Mouse (Mus musculus) adrenal gland, postnatal 4 days (tissue): ENCODE measurements around the gene Sik3. TPM values are rescaled to one million over a fixed set of nuclear protein-coding genes. Genes with fewer than 3 reads are reported as not detected.

Experiments
- DNase-seq, 2 experiments: peaks; one replicate each; pipeline ENCODE4 v3.0.0; 2021 to 2022; ENCODE audit warnings: low spot score in 2 of 2, mixed read lengths in 2 of 2
- long read RNA-seq, 2 experiments: library from polyadenylated mRNA; stranded (forward); transcript quantifications; one replicate each; pipeline ENCODE4 v2.0.0; 2021
- total RNA-seq, 2 experiments: library from RNA; stranded (reverse); gene quantifications; 2 replicates each; pipeline ENCODE4 v1.2.3; 2021

The Sik3 gene
- 10 to 100 TPM; 61.9 to 69.3 TPM for total RNA-seq
- long read RNA-seq, experiment 1, partial matches to known transcripts = 17 of 23 reads
- long read RNA-seq, experiment 1, other reads (novel, unspliced or antisense) = 6 of 23 reads
- long read RNA-seq, experiment 2, partial matches to known transcripts = 27 of 32 reads
- long read RNA-seq, experiment 2, other reads (novel, unspliced or antisense) = 5 of 32 reads

GRCm38 (mm10) chr9:46012091-46013008, at the start of gene Sik3, which contains the start of gene Pafah1b2:
TSS of gene Sik3 (plus strand) at chr9:46012820.
TSS of gene Pafah1b2 (minus strand) at chr9:46012690.
- DNase-seq = peak; percentile 94

- no peak for DNase-seq
These were observed 49.0 kb upstream of the Sik3 start for GRCm38 (mm10) chr9:45963577-45963976.

DNA sequence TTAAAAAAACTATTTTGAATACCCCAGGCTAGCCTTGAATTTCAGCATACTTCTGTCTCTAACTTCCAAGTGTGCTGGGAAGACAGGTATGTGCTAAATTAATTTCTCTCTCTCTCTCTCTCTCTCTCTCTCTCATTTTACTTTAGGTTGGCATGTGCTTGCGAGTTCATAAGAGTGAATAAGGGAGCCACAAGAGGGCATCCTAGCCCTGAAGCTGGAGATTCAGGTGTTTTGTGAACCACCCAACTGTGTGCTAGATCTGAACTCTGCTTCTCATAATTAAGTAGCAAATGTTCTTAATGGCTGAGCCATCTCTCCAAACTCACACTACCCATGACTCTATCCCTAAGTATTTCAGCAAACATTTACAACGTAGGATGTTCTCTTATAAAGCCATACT, 35.7 kb upstream of the Sik3 start:
- DNase-seq = no peak

DNA sequence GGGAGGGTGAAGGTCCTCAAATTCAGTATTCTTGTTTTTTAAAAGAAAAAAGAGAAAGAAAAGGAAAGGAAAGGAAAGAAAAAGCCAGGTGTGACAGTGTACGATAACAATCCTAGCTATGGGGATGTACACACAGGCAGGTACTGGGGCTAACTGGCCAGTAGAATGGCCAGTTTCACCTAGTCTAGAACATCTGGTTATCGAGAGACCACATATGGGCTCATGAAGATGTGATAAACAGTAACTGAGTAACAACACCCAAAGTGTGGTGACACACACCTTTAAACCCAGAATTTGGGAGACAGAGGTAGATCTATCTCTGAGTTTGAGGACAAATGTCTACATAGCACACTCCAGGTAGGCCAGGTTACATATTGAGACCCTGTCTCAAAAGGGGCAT, 32.8 kb upstream of the Sik3 start:
- DNase-seq = no peak

GRCm38 (mm10) chr9:45980611-45981010, 32.0 kb upstream of the Sik3 start:
- no peak for DNase-seq

DNA sequence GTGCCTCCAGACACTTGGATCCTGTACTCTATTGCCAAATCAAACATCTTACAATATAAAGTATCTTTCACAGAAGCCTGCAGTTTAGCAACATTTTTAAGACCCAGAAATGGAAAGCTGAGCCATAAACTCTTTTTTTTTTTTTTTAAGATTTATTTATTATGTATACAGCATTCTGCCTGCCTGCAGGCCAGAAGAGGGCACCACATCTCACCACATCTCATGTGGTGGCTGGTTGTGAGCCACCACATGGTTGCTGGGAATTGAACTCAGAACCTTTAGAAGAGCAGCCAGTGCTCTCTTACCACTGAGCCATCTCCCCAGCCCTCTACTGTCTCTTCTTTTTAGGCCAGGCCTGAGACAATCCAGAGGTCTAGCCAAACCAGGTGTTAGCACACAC, 31.3 kb upstream of the Sik3 start:
- DNase-seq = no peak

DNA sequence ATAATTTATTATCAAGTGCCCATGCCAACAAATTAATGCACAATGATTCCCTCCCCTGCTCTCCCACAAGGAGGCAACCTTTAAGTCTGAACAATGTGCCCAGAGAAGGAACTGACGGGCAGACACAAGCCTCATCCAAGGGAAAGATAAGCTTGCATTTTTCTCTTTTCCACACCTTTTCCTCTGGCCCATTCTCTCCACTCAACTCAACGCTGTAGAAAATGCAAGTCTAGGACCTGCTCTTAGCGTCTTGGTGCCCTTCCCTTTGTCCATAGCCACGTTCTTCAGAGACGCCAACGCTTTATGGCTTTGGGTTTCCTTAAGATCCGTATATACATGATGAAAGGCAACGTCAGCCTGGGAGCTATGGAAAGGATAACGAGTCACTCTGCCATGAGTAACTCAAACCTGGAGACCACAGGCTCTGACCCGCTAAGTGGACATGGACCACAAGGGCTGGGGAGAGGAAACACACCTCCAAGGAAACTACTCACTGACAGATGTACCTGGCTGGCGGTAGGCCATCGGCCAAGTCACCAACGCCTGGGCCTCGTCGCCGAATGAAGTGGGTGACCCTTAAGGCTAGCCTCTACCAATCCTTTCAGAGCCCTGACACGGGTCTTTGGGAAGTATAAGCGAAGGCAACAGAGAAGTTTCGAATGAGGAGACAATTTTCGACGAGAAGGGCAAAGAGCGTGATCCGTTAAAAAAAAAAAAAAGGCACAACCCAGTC, 28.8 kb upstream of the Sik3 start:
- DNase-seq = no peak

GRCm38 (mm10) chr9:45984409-45985228, 28.0 kb upstream of the Sik3 start:
- DNase-seq = peak; percentile 67 to 83

DNA sequence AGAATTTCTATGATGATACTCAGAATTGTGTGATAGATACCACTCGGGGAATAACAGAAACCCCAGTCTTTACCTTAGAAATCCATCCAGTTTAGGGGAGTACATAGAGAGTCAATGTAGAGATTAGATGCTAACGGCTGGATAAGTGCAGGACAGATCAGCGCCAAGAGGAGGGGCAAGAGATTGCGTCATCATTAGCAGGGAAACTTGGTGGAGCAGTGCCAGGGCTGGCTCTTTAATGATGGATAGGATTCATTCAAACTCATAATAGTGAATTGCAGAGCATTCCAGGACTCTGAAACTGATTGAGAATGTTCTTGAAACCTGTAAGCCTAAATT, 27.4 kb upstream of the Sik3 start:
- DNase-seq = no peak

DNA sequence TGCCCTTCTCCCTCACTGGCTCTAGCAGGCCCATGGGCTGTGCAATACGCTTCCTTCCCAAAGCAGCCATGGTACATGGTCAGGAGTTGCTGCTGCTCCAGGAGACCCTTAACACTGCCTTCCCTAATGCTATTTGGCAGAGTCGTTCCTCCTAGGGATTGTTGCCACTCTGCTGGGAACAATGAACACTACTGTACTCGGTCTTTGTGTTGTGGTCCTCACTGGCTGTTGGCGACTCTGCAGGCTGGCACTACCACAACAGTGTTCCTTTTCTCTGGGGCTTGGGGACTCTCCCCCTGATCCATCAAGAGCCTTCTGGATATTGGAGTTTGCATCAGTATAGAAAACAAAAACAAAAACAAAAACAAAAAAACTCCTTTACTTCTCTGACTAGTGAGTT, 13.6 kb upstream of the Sik3 start:
- no peak for DNase-seq

GRCm38 (mm10) chr9:46003729-46004128, 8.9 kb upstream of the Sik3 start:
- DNase-seq = peak; percentile 63 to 68

GRCm38 (mm10) chr9:46004529-46004928, 8.1 kb upstream of the Sik3 start:
- DNase-seq = no peak

GRCm38 (mm10) chr9:46006224-46006623, 6.4 kb upstream of the Sik3 start:
- no peak for DNase-seq

DNA sequence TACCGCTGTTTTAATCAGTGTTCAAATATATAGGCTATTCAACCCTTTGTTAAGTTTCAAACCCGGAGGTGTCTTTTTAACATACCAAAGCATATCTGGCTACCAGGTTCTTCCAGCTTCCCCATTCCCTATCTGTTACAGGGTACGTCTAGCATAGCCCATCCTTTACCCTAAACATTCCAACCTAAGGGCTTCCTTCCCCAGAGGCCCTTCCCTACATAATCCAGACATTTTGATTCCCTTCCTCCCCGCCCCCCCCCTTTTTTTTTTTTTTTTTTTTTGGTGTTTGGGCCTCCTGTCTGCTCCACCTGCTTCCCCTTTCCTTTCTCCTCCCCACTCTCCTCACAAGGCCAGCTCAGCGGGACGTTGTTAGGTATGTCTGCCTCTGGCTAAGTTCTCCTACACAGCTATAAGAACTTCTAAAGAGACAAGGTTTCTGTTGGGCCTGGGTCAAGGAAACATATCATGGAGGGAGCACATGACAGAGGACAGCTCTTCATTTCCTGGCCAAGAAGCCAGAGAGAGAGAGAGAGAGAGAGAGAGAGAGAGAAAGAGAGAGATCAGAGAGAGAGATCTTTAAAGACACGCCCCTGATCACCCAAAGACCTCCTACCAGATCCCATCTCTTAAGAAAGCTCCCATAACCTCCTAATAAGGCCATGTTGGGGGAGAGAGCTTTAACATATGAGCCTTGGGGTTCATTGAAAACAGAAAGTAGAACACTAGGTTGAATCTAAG, 3.5 kb upstream of the Sik3 start:
- no peak for DNase-seq

DNA sequence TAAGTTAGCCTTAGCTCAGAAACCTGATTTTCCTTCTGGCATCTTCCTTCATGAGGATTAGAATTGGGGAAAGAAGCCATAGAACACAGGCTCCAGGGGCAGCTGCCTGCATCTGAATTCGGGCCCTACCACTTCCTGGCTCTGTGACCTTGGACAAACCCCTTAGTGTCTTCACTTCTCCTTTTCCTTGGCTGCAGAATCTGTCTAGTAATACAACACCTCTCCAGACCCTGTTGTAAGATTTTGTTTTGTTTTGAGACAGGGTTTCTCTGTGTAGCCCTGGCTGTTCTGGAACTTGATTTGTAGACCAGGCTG, 3.0 kb upstream of the Sik3 start:
- no peak for DNase-seq

DNA sequence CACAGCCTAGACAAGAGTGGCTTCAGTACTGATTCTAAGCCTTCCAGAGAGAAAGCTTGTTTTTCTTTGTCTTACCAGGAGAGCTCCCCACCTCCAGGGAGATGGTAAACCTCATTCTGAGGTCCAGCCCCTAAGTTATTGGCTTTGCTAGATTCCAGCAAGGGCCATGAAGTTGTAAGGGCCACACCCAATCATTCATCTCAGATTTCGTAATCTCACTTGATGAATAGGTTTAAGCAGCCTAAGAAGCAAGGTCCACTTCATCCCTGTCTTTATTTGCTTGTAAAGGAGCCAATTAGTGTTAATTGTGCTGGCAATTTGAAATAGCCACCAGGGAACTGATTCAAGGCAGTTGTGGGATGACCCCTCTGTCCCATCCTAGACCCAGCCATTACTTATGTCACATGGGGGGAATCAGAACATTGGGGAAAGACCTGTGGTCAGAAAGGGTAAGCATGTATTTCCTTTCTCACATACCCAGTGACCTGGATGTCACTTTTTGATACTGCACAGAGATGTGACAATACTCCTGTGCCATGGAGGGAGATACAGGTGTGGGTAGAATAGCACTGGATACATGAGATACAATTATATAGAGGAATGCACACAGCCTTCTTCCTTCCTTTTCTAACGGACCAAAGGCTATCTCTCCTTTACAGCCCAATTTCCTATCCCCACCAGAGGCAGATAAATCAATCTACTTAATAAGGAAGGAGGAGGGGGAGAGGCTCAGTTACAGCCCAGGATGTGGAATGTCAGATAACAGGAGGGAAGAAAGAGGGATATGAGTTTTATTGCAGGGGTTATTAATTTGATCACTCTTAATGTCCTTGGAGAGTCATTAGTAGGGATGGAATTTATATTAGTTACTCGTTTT, 1.3 kb upstream of the Sik3 start:
- DNase-seq = no peak

- DNase-seq = peak; percentile 17 to 34
These were observed 478 bp downstream of the Sik3 start for GRCm38 (mm10) chr9:46013009-46013586.

DNA sequence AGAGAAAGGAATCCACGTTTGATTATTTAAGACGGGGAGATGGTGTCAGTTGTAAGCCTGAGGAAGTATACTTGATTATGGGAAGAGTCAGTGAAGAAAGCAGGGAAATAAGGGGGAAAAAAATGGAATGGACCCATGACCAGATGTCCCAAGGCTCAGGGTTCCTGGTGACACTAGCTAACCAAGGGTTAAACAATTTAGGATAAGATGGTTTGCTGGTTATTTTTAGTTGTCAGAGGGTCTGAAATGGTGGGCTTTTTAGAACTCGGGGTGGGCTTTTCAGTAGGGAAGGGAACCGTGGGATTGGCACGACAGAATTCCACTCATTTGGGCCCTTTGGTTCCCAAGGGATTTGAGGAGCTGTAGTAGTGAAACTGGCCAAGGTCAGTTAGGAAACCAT, 996 bp downstream of the Sik3 start:
- DNase-seq = no peak

GRCm38 (mm10) chr9:46014251-46014681, 1.6 kb downstream of the Sik3 start:
- DNase-seq = peak in 1 of 2 experiments; percentile 10
